Mouse (Mus musculus) right cerebral cortex, postnatal 14 days (tissue): ENCODE results near the gene Gm20831.
"Not testable (repeated sequence)": the region's sequence is repeated elsewhere in the genome, so short reads cannot be mapped to it uniquely, and the experiment has no call there.

Experiments
- DNase-seq: peaks from one replicate; pipeline ENCODE4 v3.0.0; 2022

Gm20831 gene

GRCm38 (mm10) chrY:17874441-17874840 is at the start of gene Gm20831, which contains the start of gene Gm20772:
TSS of gene Gm20831 (plus strand) at chrY:17874741.
TSS of gene Gm20772 (plus strand) at chrY:17874741.
- not testable (repeated sequence) for DNase-seq

- not testable (repeated sequence) for DNase-seq
Measured at GRCm38 (mm10) chrY:17846166-17846565, 28.4 kb upstream of the Gm20831 start, which contains the start of gene Gm21904. TSS of gene Gm21904 (minus strand) at chrY:17846266.

GRCm38 (mm10) chrY:17937230-17937629 is 62.7 kb downstream of the Gm20831 start, which contains the start of gene Srsy:
TSS of gene Srsy (minus strand) at chrY:17937330.
- not testable (repeated sequence) for DNase-seq
